Mouse (Mus musculus): Measurements from ENCODE around the gene Mmp19. TPM values are rescaled to one million over a fixed set of nuclear protein-coding genes. Genes with fewer than 3 reads are reported as not detected.

Mmp19 gene
- 0.46 and 1.5 TPM in 2 replicates for polyA plus RNA-seq (2011; ENCODE audit: insufficient read depth, insufficient read length, low read depth, missing spikeins)

DNA sequence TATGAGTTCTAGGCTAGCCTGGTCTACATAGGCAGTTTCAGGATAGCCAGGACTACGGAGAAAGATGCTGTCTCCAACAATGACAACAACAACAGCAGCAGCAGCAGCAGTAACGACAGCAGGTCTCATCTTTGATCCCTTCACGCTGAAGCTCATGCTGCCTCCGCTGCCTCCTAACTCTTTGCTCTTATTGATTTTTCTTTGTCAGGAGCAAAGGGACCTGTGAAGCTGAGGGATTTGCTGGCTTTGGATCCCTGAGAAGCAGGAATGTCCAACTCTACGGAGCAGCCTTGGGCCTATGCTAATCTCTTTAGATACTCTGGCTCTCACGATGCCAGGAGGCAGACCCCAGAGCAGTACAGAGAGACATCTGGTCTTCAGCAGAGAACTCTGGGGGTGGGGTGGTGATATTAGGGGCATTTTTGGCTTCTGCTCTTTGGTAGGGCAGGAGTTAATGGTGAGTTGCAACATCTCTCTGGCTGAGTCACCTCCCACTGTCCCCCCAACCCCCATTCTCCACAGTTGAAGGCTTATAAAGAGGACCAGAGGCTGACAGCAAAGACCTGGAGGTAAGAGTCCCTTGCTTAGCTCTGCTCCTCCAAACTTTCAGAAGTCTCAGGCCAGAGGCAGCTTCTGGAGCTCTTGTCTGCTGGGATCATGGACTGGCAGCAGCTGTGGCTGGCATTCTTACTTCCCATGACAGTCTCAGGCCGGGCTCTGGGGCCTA is at the start of gene Mmp19:
TSS of gene Mmp19 (plus strand) at position 513 of the 727 bp plus-strand sequence.
- Histone ChIP-seq H3K9ac (ENCODE audit: low read depth, poor library complexity, severe bottlenecking) (no peak within 1 kb of the TSS), H3K27me3 (ENCODE audit: control insufficient read depth, insufficient read depth, low read length, poor library complexity, severe bottlenecking) (no peaks in the 10 kb centered on the region), H3K36me3 (ENCODE audit: control insufficient read depth, insufficient read depth, low read length, poor library complexity, severe bottlenecking) (no peaks in the 10 kb centered on the region), H3K4me3 (ENCODE audit: low read depth, low read length) (no peak within 1 kb of the TSS), H3K27ac (ENCODE audit: insufficient read depth, low read length) (no peak within 1 kb of the TSS), H3K9me3 (replicated peaks; ENCODE audit: control insufficient read depth, insufficient read depth, low read length, poor library complexity, severe bottlenecking) (no peaks in the 10 kb centered on the region), H3K4me1 (ENCODE audit: control insufficient read depth, insufficient read depth, low read length) (peaks cover 2% of the 10 kb centered on the region)
- TF ChIP-seq CTCF (IDR thresholded peaks at IDR 0.05; ENCODE audit: low read depth, low read length) (no peak), EP300 (IDR thresholded peaks at IDR 0.05; ENCODE audit: insufficient read depth, low read depth, low read length) (no peak), POLR2A (IDR thresholded peaks at IDR 0.05; ENCODE audit: insufficient read depth, low read length) (no peak)

DNA sequence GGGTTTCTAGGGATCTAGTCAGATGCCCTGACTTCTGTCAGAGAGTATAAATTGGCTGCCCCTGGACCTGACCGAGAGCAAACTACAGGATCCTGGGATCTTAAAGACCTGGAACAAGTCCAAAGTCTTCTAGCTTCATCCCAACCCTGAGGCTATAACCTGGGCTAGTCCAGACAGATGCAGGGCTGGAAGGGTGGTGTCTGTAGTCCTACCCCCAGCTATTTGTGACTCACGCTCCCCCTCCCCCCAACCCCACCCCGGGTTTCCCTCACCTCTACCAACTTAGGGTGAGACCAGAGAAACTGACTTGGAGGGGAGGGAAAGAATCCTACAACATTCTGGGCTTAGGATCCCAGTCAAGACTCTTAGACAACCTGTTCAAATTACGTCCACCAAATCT is 48.1 kb upstream of the Mmp19 start:
- Histone ChIP-seq H3K27ac (ENCODE audit: insufficient read depth, low read length) (peak overlapping the region; percentile 91), H3K4me3 (ENCODE audit: low read depth, low read length) (no peak overlapping the region), H3K9ac (ENCODE audit: low read depth, poor library complexity, severe bottlenecking) (peak overlapping the region; percentile 83), H3K27me3 (ENCODE audit: control insufficient read depth, insufficient read depth, low read length, poor library complexity, severe bottlenecking) (no peaks in the 10 kb centered on the region), H3K36me3 (ENCODE audit: control insufficient read depth, insufficient read depth, low read length, poor library complexity, severe bottlenecking) (no peaks in the 10 kb centered on the region), H3K4me1 (ENCODE audit: control insufficient read depth, insufficient read depth, low read length) (no peaks in the 10 kb centered on the region), H3K9me3 (replicated peaks; ENCODE audit: control insufficient read depth, insufficient read depth, low read length, poor library complexity, severe bottlenecking) (no peaks in the 10 kb centered on the region)
- TF ChIP-seq EP300 (IDR thresholded peaks at IDR 0.05; ENCODE audit: insufficient read depth, low read depth, low read length) (peak; percentile 83), CTCF (IDR thresholded peaks at IDR 0.05; ENCODE audit: low read depth, low read length) (no peak)

DNA sequence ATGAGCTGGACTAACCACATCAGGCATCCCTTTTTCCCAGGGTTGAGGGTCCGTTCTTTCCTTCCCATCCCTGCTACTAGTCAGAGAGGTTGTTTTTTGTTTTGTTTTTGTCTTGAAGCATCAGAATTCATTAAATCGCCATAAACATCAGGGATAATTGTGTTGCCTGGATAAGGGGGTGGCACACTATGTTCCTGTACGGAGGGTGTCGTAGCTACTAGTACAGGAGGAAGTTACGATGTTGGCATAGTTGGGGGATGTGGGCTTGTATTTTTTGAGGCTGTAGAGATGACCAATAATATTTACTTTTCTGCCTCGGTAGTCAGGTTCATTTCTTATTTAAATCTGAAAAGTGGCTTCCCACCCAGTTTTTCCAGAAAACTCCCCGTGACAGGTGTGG is 47.5 kb upstream of the Mmp19 start:
- Histone ChIP-seq H3K9ac (ENCODE audit: low read depth, poor library complexity, severe bottlenecking) (peak overlapping the region; percentile 83), H3K27me3 (ENCODE audit: control insufficient read depth, insufficient read depth, low read length, poor library complexity, severe bottlenecking) (no peaks in the 10 kb centered on the region), H3K4me1 (ENCODE audit: control insufficient read depth, insufficient read depth, low read length) (no peaks in the 10 kb centered on the region), H3K9me3 (replicated peaks; ENCODE audit: control insufficient read depth, insufficient read depth, low read length, poor library complexity, severe bottlenecking) (no peaks in the 10 kb centered on the region), H3K27ac (ENCODE audit: insufficient read depth, low read length) (peak overlapping the region; percentile 45), H3K36me3 (ENCODE audit: control insufficient read depth, insufficient read depth, low read length, poor library complexity, severe bottlenecking) (no peaks in the 10 kb centered on the region), H3K4me3 (ENCODE audit: low read depth, low read length) (peak overlapping the region; percentile 88)
- no peak for TF ChIP-seq POLR2A (IDR thresholded peaks at IDR 0.05; ENCODE audit: insufficient read depth, low read length)
- no peak for TF ChIP-seq CTCF (IDR thresholded peaks at IDR 0.05; ENCODE audit: low read depth, low read length)
- TF ChIP-seq EP300 (IDR thresholded peaks at IDR 0.05; ENCODE audit: insufficient read depth, low read depth, low read length): no peak

DNA sequence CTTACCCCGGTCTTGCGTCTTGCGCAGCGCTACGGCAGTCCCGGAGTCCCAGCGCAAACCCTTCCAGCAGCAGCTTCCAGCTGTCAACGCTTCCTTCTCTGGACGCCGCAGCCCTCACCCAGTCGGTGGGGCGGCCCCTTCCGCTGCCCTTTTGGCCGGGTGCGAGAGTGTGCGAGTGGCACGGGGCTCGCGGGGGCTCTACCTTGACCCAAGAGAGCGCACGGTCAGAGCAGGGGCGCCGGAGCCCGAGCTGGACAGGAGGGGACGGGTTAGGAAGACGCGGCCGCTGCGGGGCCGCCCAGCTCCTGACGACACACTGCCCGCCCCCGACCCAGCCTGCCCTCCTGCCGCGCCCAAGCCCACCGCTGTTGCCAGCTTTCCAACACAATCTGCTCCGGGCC is 46.9 kb upstream of the Mmp19 start:
- no peak overlapping the region for H3K27ac ChIP-seq (ENCODE audit: insufficient read depth, low read length)
- TF ChIP-seq CTCF (IDR thresholded peaks at IDR 0.05; ENCODE audit: low read depth, low read length): no peak
- no peak for TF ChIP-seq EP300 (IDR thresholded peaks at IDR 0.05; ENCODE audit: insufficient read depth, low read depth, low read length)
- no peak for TF ChIP-seq POLR2A (IDR thresholded peaks at IDR 0.05; ENCODE audit: insufficient read depth, low read length)
- H3K9me3 ChIP-seq (replicated peaks; ENCODE audit: control insufficient read depth, insufficient read depth, low read length, poor library complexity, severe bottlenecking): no peaks in the 10 kb centered on the region
- peak overlapping the region; percentile 83 for H3K9ac ChIP-seq (ENCODE audit: low read depth, poor library complexity, severe bottlenecking)
- H3K4me3 ChIP-seq (ENCODE audit: low read depth, low read length): peak overlapping the region; percentile 88
- H3K27me3 ChIP-seq (ENCODE audit: control insufficient read depth, insufficient read depth, low read length, poor library complexity, severe bottlenecking): no peaks in the 10 kb centered on the region
- H3K4me1 ChIP-seq (ENCODE audit: control insufficient read depth, insufficient read depth, low read length): no peaks in the 10 kb centered on the region
- no peaks in the 10 kb centered on the region for H3K36me3 ChIP-seq (ENCODE audit: control insufficient read depth, insufficient read depth, low read length, poor library complexity, severe bottlenecking)

DNA sequence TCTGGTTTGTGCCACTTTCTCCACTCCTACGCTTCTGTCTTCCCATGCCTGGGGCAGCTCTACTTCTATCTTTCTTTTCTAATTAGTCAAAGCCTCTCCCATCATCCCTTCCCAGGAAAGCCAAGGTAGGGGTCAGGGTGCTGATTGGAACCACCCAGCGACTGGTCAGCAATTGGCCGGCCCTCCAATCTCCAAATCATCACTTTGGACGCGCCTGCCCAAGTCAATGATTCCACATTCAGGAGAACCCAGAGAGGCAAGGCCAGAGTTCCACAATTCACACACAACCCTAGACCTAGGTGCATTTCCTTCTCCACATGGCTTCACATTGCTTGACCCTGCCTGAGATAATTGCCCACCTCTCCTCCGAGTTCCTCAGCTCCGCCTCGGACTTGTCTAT is 46.5 kb upstream of the Mmp19 start:
- peak overlapping the region; percentile 52; the same call in 1 of the 2 replicates for H3K27ac ChIP-seq (ENCODE audit: insufficient read depth, low read length)
- H3K9ac ChIP-seq (ENCODE audit: low read depth, poor library complexity, severe bottlenecking): peak overlapping the region; percentile 83
- peak overlapping the region; percentile 88 for H3K4me3 ChIP-seq (ENCODE audit: low read depth, low read length)
- TF ChIP-seq CTCF (IDR thresholded peaks at IDR 0.05; ENCODE audit: low read depth, low read length): no peak
- no peak for TF ChIP-seq EP300 (IDR thresholded peaks at IDR 0.05; ENCODE audit: insufficient read depth, low read depth, low read length)
- TF ChIP-seq POLR2A (IDR thresholded peaks at IDR 0.05; ENCODE audit: insufficient read depth, low read length): no peak
- H3K9me3 ChIP-seq (replicated peaks; ENCODE audit: control insufficient read depth, insufficient read depth, low read length, poor library complexity, severe bottlenecking): no peaks in the 10 kb centered on the region
- no peaks in the 10 kb centered on the region for H3K36me3 ChIP-seq (ENCODE audit: control insufficient read depth, insufficient read depth, low read length, poor library complexity, severe bottlenecking)
- H3K27me3 ChIP-seq (ENCODE audit: control insufficient read depth, insufficient read depth, low read length, poor library complexity, severe bottlenecking): no peaks in the 10 kb centered on the region
- H3K4me1 ChIP-seq (ENCODE audit: control insufficient read depth, insufficient read depth, low read length): no peaks in the 10 kb centered on the region

All from ES-Bruce4 (cell line).